Mouse (Mus musculus) forebrain, postnatal 0 days (tissue): ENCODE results near the gene Apoc4. TPM values are rescaled to one million over a fixed set of nuclear protein-coding genes. Genes with fewer than 3 reads are reported as not detected.
A peak's percentile ranks its signal among the peaks of the same experiment; 100 is the strongest.

Experiments
- ATAC-seq: fragments of 200-750 bp; cut with Nextera tagmentation; 2 replicates; pipeline ENCODE4 v1.8.0; 2017; ENCODE audit warnings: mild to moderate bottlenecking, moderate library complexity
- DNase-seq: peaks from one replicate; pipeline ENCODE4 v3.0.0-alpha.2; 2015
- H3K27ac ChIP-seq: fragments of 300-500 bp; sonication (generic); 2 replicates; pipeline ENCODE4 v1.5.1; 2014; ENCODE audit warnings: low read depth, mild to moderate bottlenecking, antibody characterized with exemption, low read length, moderate library complexity, mixed read lengths
- H3K27me3 ChIP-seq: fragments of 300-500 bp; sonication (generic); 2 replicates; pipeline ENCODE4 v1.6.1; 2014; ENCODE audit warnings: mild to moderate bottlenecking, low read length, mixed read lengths; ENCODE audit not compliant: insufficient read depth
- H3K36me3 ChIP-seq: fragments of 300-500 bp; sonication (generic); 2 replicates; pipeline ENCODE4 v1.6.1; 2014; ENCODE audit warnings: mild to moderate bottlenecking, moderate library complexity; ENCODE audit not compliant: insufficient read depth
- H3K4me1 ChIP-seq: fragments of 300-500 bp; sonication (generic); 2 replicates; pipeline ENCODE4 v1.6.1; 2014; ENCODE audit warnings: antibody characterized with exemption; ENCODE audit not compliant: insufficient read depth
- H3K4me2 ChIP-seq: fragments of 300-500 bp; sonication (generic); 2 replicates; pipeline ENCODE4 v1.6.1; 2014; ENCODE audit warnings: low read depth, mild to moderate bottlenecking, moderate library complexity
- H3K4me3 ChIP-seq: fragments of 300-500 bp; sonication (generic); 2 replicates; pipeline ENCODE4 v1.5.1; 2014; ENCODE audit warnings: low read depth, low read length, mixed read lengths
- H3K9ac ChIP-seq: fragments of 300-500 bp; sonication (generic); 2 replicates; pipeline ENCODE4 v1.6.1; 2014; ENCODE audit warnings: mild to moderate bottlenecking
- H3K9me3 ChIP-seq: fragments of 300-500 bp; sonication (generic); 2 replicates; pipeline ENCODE4 v1.6.1; 2016; ENCODE audit warnings: low read length
- CTCF ChIP-seq: sonication (generic); IDR thresholded peaks from 2 replicates; pipeline ENCODE4 v1.5.1; 2016; ENCODE audit warnings: antibody characterized with exemption, control low read depth, low read depth
- WGBS: fragments of 180-500 bp; shearing (Covaris S2); extraction: QIAGEN DNeasy Blood & Tissue Kit; methylation state at CpG from one replicate; pipeline ENCODE4 v1.1.7; 2014; 5-methylcytosine and 5-hydroxymethylcytosine counted together
- polyA plus RNA-seq: library from polyadenylated mRNA; unstranded; fragments of >200 nt; fragmentation: Nextera tagmentation; extraction: Ambion mirVana; gene quantifications from 2 replicates; pipeline ENCODE4 v1.2.1, GENCODE M21; 2015
- total RNA-seq: library from RNA; depleted of rRNA; stranded (reverse); fragments of >200 nt; gene quantifications from 2 replicates; pipeline ENCODE4 v1.2.3, GENCODE M21; 2014

The Apoc4 gene
- total and polyA plus RNA-seq, 2 experiments from 2014 or later: not detected

GRCm38 (mm10) chr7:19695213-19695594, 13.9 kb upstream of the Apoc4 start:
- Histone ChIP-seq H3K4me2 (no peak overlapping the region), H3K27me3 (no peaks in the 10 kb centered on the region), H3K36me3 (peaks cover 6% of the 10 kb centered on the region; the same call in 1 of the 2 replicates), H3K4me1 (no peaks in the 10 kb centered on the region), H3K9me3 (no peaks in the 10 kb centered on the region), H3K4me3 (no peak overlapping the region), H3K27ac (0 out of 2 replicates have a peak overlapping the region, but pooled peaks have one; percentile 5), H3K9ac (no peak overlapping the region)
- DNase-seq (no peak), ATAC-seq (no peak)
- TF ChIP-seq CTCF: no peak
- 71% methylated on average over 8 of the region's 8 CpGs for WGBS

- H3K36me3 ChIP-seq: peaks cover 6% of the 10 kb centered on the region; the same call in 1 of the 2 replicates
- H3K27ac ChIP-seq: peak overlapping the region; percentile 5; the same call in 1 of the 2 replicates
- ATAC-seq (no peak), DNase-seq (no peak)
- H3K27me3 ChIP-seq: no peaks in the 10 kb centered on the region
- no peak overlapping the region for H3K4me3 ChIP-seq
- H3K4me2 ChIP-seq: no peak overlapping the region
- 90% methylated on average over 10 of the region's 10 CpGs for WGBS
- H3K4me1 ChIP-seq: no peaks in the 10 kb centered on the region
- H3K9me3 ChIP-seq: no peaks in the 10 kb centered on the region
- no peak for TF ChIP-seq CTCF
- H3K9ac ChIP-seq: no peak overlapping the region
Observed at GRCm38 (mm10) chr7:19694336-19695212, 13.3 kb upstream of the Apoc4 start.

- WGBS: 31% methylated on average over 10 of the region's 10 CpGs
- DNase-seq: peak; percentile 61
- H3K9ac ChIP-seq: no peak overlapping the region
- no peak for TF ChIP-seq CTCF
- peak overlapping the region; percentile 36; the same call in 1 of the 2 replicates for H3K27ac ChIP-seq
- no peaks in the 10 kb centered on the region for H3K9me3 ChIP-seq
- no peaks in the 10 kb centered on the region for H3K27me3 ChIP-seq
- peaks cover 6% of the 10 kb centered on the region; the same call in 1 of the 2 replicates for H3K36me3 ChIP-seq
- H3K4me3 ChIP-seq: no peak overlapping the region
- no peak overlapping the region for H3K4me2 ChIP-seq
- H3K4me1 ChIP-seq: no peaks in the 10 kb centered on the region
- peak; percentile 80 for ATAC-seq
Observed at GRCm38 (mm10) chr7:19693421-19693820, 12.1 kb upstream of the Apoc4 start.

- Histone ChIP-seq H3K4me2 (no peak within 1 kb of the TSS), H3K27me3 (no peaks in the 10 kb centered on the region), H3K9me3 (no peaks in the 10 kb centered on the region), H3K4me3 (no peak within 1 kb of the TSS), H3K4me1 (no peaks in the 10 kb centered on the region), H3K36me3 (peaks cover 6% of the 10 kb centered on the region; the same call in 1 of the 2 replicates), H3K27ac (peak within 1 kb of the TSS; percentile 36; the same call in 1 of the 2 replicates), H3K9ac (no peak within 1 kb of the TSS)
- no peak for DNase-seq
- WGBS: 53% methylated on average over 28 of the region's 28 CpGs
- no peak for ATAC-seq
- no peak for TF ChIP-seq CTCF
Observed at GRCm38 (mm10) chr7:19691873-19692865, 10.9 kb upstream of the Apoc4 start, which contains the start of gene Apoc1. TSS of gene Apoc1 (minus strand) at chr7:19692660.

- Histone ChIP-seq H3K9ac (no peak overlapping the region), H3K27me3 (no peaks in the 10 kb centered on the region), H3K9me3 (no peaks in the 10 kb centered on the region), H3K4me1 (no peaks in the 10 kb centered on the region), H3K4me2 (no peak overlapping the region), H3K36me3 (no peaks in the 10 kb centered on the region; the same call in 1 of the 2 replicates), H3K4me3 (no peak overlapping the region), H3K27ac (no peak overlapping the region)
- WGBS: 81% methylated on average over 6 of the region's 6 CpGs
- no peak for TF ChIP-seq CTCF
- ATAC-seq (no peak), DNase-seq (no peak)
Observed at GRCm38 (mm10) chr7:19691434-19691833, 10.2 kb upstream of the Apoc4 start.

GRCm38 (mm10) chr7:19690845-19691244, 9.6 kb upstream of the Apoc4 start:
- Histone ChIP-seq H3K4me3 (no peak overlapping the region), H3K9ac (no peak overlapping the region), H3K36me3 (no peaks in the 10 kb centered on the region), H3K9me3 (no peaks in the 10 kb centered on the region), H3K4me2 (no peak overlapping the region), H3K4me1 (no peaks in the 10 kb centered on the region), H3K27ac (no peak overlapping the region), H3K27me3 (no peaks in the 10 kb centered on the region)
- WGBS: 88% methylated on average over 4 of the region's 4 CpGs
- DNase-seq: no peak
- no peak for TF ChIP-seq CTCF
- ATAC-seq: no peak
